Mouse (Mus musculus) cortical plate, adult 2 months (tissue): Measurements from ENCODE around the gene Atp1a4. TPM values are rescaled to one million over a fixed set of nuclear protein-coding genes. Genes with fewer than 3 reads are reported as not detected.

ENCODE experiments used
- H3K27ac ChIP-seq: fragments of 200-500 bp; 2 replicates; pipeline ENCODE4 v1.5.1; 2012; ENCODE audit warnings: low read length, control low read depth, inconsistent platforms; ENCODE audit not compliant: insufficient read depth
- H3K4me1 ChIP-seq: fragments of 200-500 bp; 2 replicates; pipeline ENCODE4 v1.6.1; 2011; ENCODE audit warnings: low read length; ENCODE audit not compliant: control insufficient read depth, insufficient read depth
- H3K4me3 ChIP-seq: fragments of 200-500 bp; 2 replicates; pipeline ENCODE4 v1.5.1; 2011; ENCODE audit warnings: mild to moderate bottlenecking, low read length, control low read depth; ENCODE audit not compliant: insufficient read depth
- CTCF ChIP-seq: fragments of 200-500 bp; IDR thresholded peaks from 2 replicates; pipeline ENCODE4 v1.5.1; 2011; ENCODE audit warnings: mild to moderate bottlenecking, control low read depth, low read length; ENCODE audit not compliant: insufficient read depth; ENCODE audit errors: extremely low read depth
- POLR2A ChIP-seq: fragments of 200-500 bp; IDR thresholded peaks from 2 replicates; pipeline ENCODE4 v1.6.1; 2011; ENCODE audit warnings: mild to moderate bottlenecking, low read length, control low read depth; ENCODE audit not compliant: insufficient read depth; ENCODE audit errors: extremely low read depth
- polyA plus RNA-seq: library from polyadenylated mRNA; depleted of rRNA; stranded (reverse); fragments of >200 nt; gene quantifications from 2 replicates; pipeline ENCODE4 v1.2.3, GENCODE M21; 2012

Gene Atp1a4
- polyA plus RNA-seq, 1 experiment: not detected

- H3K27ac ChIP-seq: peak overlapping the region; percentile 81
- peaks cover 13% of the 10 kb centered on the region for H3K4me1 ChIP-seq
- TF ChIP-seq POLR2A (no peak), CTCF (no peak)
- peak overlapping the region; percentile 91; the same call in 1 of the 2 replicates for H3K4me3 ChIP-seq
Measured at GRCm38 (mm10) chr1:172207111-172207584, 51.1 kb downstream of the Atp1a4 start.

GRCm38 (mm10) chr1:172206141-172206917, 51.9 kb downstream of the Atp1a4 start, which contains the start of gene Pea15a:
TSS of gene Pea15a (minus strand) at chr1:172206804.
- TF ChIP-seq CTCF: no peak
- TF ChIP-seq POLR2A: peak; percentile 59; the same call in 1 of the 2 replicates
- Histone ChIP-seq H3K27ac (peak within 1 kb of the TSS; percentile 94), H3K4me1 (peaks cover 16% of the 10 kb centered on the region), H3K4me3 (peak within 1 kb of the TSS; percentile 91)

GRCm38 (mm10) chr1:172205741-172206087, 52.5 kb downstream of the Atp1a4 start:
- TF ChIP-seq POLR2A (no peak), CTCF (no peak)
- H3K4me1 ChIP-seq: peaks cover 19% of the 10 kb centered on the region
- peak overlapping the region; percentile 91 for H3K4me3 ChIP-seq
- peak overlapping the region; percentile 94 for H3K27ac ChIP-seq

- peak overlapping the region; percentile 91 for H3K4me3 ChIP-seq
- peaks cover 23% of the 10 kb centered on the region for H3K4me1 ChIP-seq
- H3K27ac ChIP-seq: peak overlapping the region; percentile 74
- TF ChIP-seq CTCF (no peak), POLR2A (no peak)
Measured at GRCm38 (mm10) chr1:172204814-172205740, 53.1 kb downstream of the Atp1a4 start.

GRCm38 (mm10) chr1:172204033-172204813, 54.0 kb downstream of the Atp1a4 start:
- Histone ChIP-seq H3K4me3 (peak overlapping the region; percentile 91), H3K4me1 (peaks cover 24% of the 10 kb centered on the region), H3K27ac (peak overlapping the region; percentile 43)
- TF ChIP-seq CTCF (no peak), POLR2A (no peak)

GRCm38 (mm10) chr1:172203566-172203965, 54.6 kb downstream of the Atp1a4 start:
- H3K4me3 ChIP-seq: peak overlapping the region; percentile 91
- TF ChIP-seq POLR2A (no peak), CTCF (no peak)
- peaks cover 25% of the 10 kb centered on the region for H3K4me1 ChIP-seq
- peak overlapping the region; percentile 43 for H3K27ac ChIP-seq

- TF ChIP-seq CTCF (no peak), POLR2A (no peak)
- H3K27ac ChIP-seq: no peak overlapping the region; the same call in 1 of the 2 replicates
- peak overlapping the region; percentile 91; the same call in 1 of the 2 replicates for H3K4me3 ChIP-seq
- peaks cover 25% of the 10 kb centered on the region for H3K4me1 ChIP-seq
Measured at GRCm38 (mm10) chr1:172202894-172203522, 55.2 kb downstream of the Atp1a4 start.
